Mouse (Mus musculus) C3H10T1/2 (cell line): ENCODE data around the gene Defb28. TPM values are rescaled to one million over a fixed set of nuclear protein-coding genes. Genes with fewer than 3 reads are reported as not detected.

ENCODE experiments used
- polyA plus RNA-seq, 2 experiments: library from polyadenylated mRNA; unstranded; fragments of >200 nt; fragmentation: generic; extraction: Trizol; gene quantifications; one replicate each; pipeline ENCODE4 v1.2.1; 2012; ENCODE audit warnings: missing spikeins in 2 of 2

Gene Defb28
- polyA plus RNA-seq: not detected

GRCm38 (mm10) chr2:152517981-152518380, at the start of gene Defb28:
Defb28 (plus strand) TSS chr2:152518255.

GRCm38 (mm10) chr2:152476763-152477162, 41.3 kb upstream of the Defb28 start, which contains the start of gene Defb20:
Defb20 (plus strand) TSS chr2:152477063.

GRCm38 (mm10) chr2:152490038-152490437, 28.0 kb upstream of the Defb28 start, which contains the start of gene Defb22:
Defb22 (minus strand) TSS chr2:152490138.

GRCm38 (mm10) chr2:152511592-152511991, 6.5 kb upstream of the Defb28 start, which contains the start of gene Defb26:
Defb26 (minus strand) TSS chr2:152511692.

GRCm38 (mm10) chr2:152539944-152540710, 22.1 kb downstream of the Defb28 start, which contains the start of gene Defb29:
Defb29 (minus strand) TSS chr2:152540098.

GRCm38 (mm10) chr2:152569038-152569437, 51.0 kb downstream of the Defb28 start, which contains the start of gene Gm17416:
Gm17416 (plus strand) TSS chr2:152569338.

Other genes starting within 250 kb of the Defb28 start
- gene Tbc1d20, start 224.4 kb upstream of the Defb28 start, polyA plus RNA-seq: 10 to 100 TPM; 19.4 to 42.5 TPM
- 10 to 100 TPM; 59.3 to 79.2 TPM for gene Rbck1, start 185.6 kb upstream of the Defb28 start, polyA plus RNA-seq
- 1 to 10 TPM; 3.7 to 5.4 TPM for gene Trib3, start 174.2 kb upstream of the Defb28 start, polyA plus RNA-seq
- not detected for gene Nrsn2, start 141.6 kb upstream of the Defb28 start, polyA plus RNA-seq
- 1 to 10 TPM; 6.7 to 9.7 TPM for gene Sox12, start 120.2 kb upstream of the Defb28 start, polyA plus RNA-seq
- gene Zcchc3, start 103.2 kb upstream of the Defb28 start, polyA plus RNA-seq: under 1 TPM; 0.26 to 0.84 TPM
- gene 6820408C15Rik, start 102.7 kb upstream of the Defb28 start, polyA plus RNA-seq: not detected
- not detected for gene Defb23, start 53.6 kb upstream of the Defb28 start, polyA plus RNA-seq
- not detected for gene Defb20, start 41.2 kb upstream of the Defb28 start, polyA plus RNA-seq
- gene Defb22, start 28.1 kb upstream of the Defb28 start, polyA plus RNA-seq: not detected
- not detected for gene Defb26, start 6.6 kb upstream of the Defb28 start, polyA plus RNA-seq
- not detected for gene Defb29, start 21.8 kb downstream of the Defb28 start, polyA plus RNA-seq
- not detected for gene Gm17416, start 51.1 kb downstream of the Defb28 start, polyA plus RNA-seq
- gene Defb21, start 54.5 kb downstream of the Defb28 start, polyA plus RNA-seq: not detected
- gene Defb19, start 62.1 kb downstream of the Defb28 start, polyA plus RNA-seq: not detected
- not detected for gene Defb45, start 81.1 kb downstream of the Defb28 start, polyA plus RNA-seq
- gene Defb36, start 86.1 kb downstream of the Defb28 start, polyA plus RNA-seq: not detected
- under 1 TPM in 1 of 2 experiments, not detected in 1; 0.22 TPM for gene Defb25, start 104.8 kb downstream of the Defb28 start, polyA plus RNA-seq
- gene Rem1, start 108.7 kb downstream of the Defb28 start, polyA plus RNA-seq: under 1 TPM in 1 of 2 experiments, not detected in 1; 0.05 TPM
- gene H13, start 151.2 kb downstream of the Defb28 start, polyA plus RNA-seq: 100 to 1,000 TPM; 127 to 134 TPM
- gene Mcts2, start 168.8 kb downstream of the Defb28 start, polyA plus RNA-seq: 10 to 100 TPM in 1 of 2 experiments, 1 to 10 TPM in 1; 6.8 to 12.6 TPM
- 100 to 1,000 TPM in 1 of 2 experiments, 10 to 100 TPM in 1; 99.1 to 172 TPM for gene Id1, start 218.0 kb downstream of the Defb28 start, polyA plus RNA-seq
- 1 to 10 TPM in 1 of 2 experiments, under 1 TPM in 1; 0.66 to 1.0 TPM for gene Cox4i2, start 235.9 kb downstream of the Defb28 start, polyA plus RNA-seq